Mouse (Mus musculus): ENCODE results near the gene Cited2. TPM values are rescaled to one million over a fixed set of nuclear protein-coding genes. Genes with fewer than 3 reads are reported as not detected.

Cited2 gene
- polyA plus RNA-seq, 1 experiment = 57.1 TPM

GRCm38 (mm10) chr10:17774366-17774765 lies 51.3 kb downstream of the Cited2 start:
- H3K4me3 ChIP-seq (ENCODE audit: insufficient read depth, low read length) = no peak overlapping the region
- no peak for TF ChIP-seq POLR2A (IDR thresholded peaks at IDR 0.05; ENCODE audit: low read depth, low read length)
- H3K4me1 ChIP-seq (ENCODE audit: control insufficient read depth, insufficient read depth, low read length) = peaks cover 5% of the 10 kb centered on the region; the same call in 1 of the 2 replicates
- H3K27ac ChIP-seq (ENCODE audit: insufficient read depth, low read length) = no peak overlapping the region

- Histone ChIP-seq H3K27ac (ENCODE audit: insufficient read depth, low read length) (no peak overlapping the region), H3K4me1 (ENCODE audit: control insufficient read depth, insufficient read depth, low read length) (peaks cover 5% of the 10 kb centered on the region; the same call in 1 of the 2 replicates), H3K4me3 (ENCODE audit: insufficient read depth, low read length) (no peak overlapping the region)
- TF ChIP-seq CTCF (IDR thresholded peaks at IDR 0.05; ENCODE audit: borderline replicate concordance, insufficient read depth, low read length) = no peak
- no peak for TF ChIP-seq POLR2A (IDR thresholded peaks at IDR 0.05; ENCODE audit: low read depth, low read length)
Measured at GRCm38 (mm10) chr10:17775079-17775478, 52.1 kb downstream of the Cited2 start.

Other genes starting within 250 kb of the Cited2 start
- gene Txlnb, start 73.0 kb downstream of the Cited2 start, polyA plus RNA-seq (2011; ENCODE audit: insufficient read length, low read depth, missing spikeins) = 1.0 and 1.4 TPM in 2 replicates
- gene Heca, start 224.8 kb downstream of the Cited2 start, polyA plus RNA-seq (2011; ENCODE audit: insufficient read length, low read depth, missing spikeins) = 16.6 and 18.8 TPM in 2 replicates

Data from embryonic fibroblast, embryonic 13.5 days (primary cell).